Comparison of ENCODE assay signal across 14 mouse cellular contexts in genomic region chr1:155071287-155071876, GRCm38 (mm10). TPM values are rescaled to one million over a fixed set of nuclear protein-coding genes. Genes with fewer than 3 reads are reported as not detected.
A peak's percentile ranks its signal among the peaks of the same experiment; 100 is the strongest.
DNase-seq lines count a peak whose midpoint lies in the region; ATAC-seq lines count a peak whose summit lies in the region.
"Had no signal": no experiment of that assay in that cellular context is flagged by ENCODE, and none has a peak within 500 bp of the region (broad histone marks: within the 10 kb centered on the region; RNA-seq: fewer than 3 reads in every experiment).

No protein-coding gene starts in this region.

- H3K4me2 ChIP-seq in embryonic facial prominence, embryonic 11.5 days (ENCODE audit: low read depth, low read length) = no peak overlapping the region

- peaks cover 46% of the 10 kb centered on the region for H3K4me1 ChIP-seq in heart, embryonic 10.5 days
- peaks cover 3% of the 10 kb centered on the region for H3K4me1 ChIP-seq in embryonic facial prominence, embryonic 11.5 days (ENCODE audit: control insufficient read depth, insufficient read depth, low read length)
- H3K4me1 ChIP-seq in limb, embryonic 10.5 days = peaks cover 47% of the 10 kb centered on the region

- no peak overlapping the region for H3K4me3 ChIP-seq in heart, embryonic 10.5 days
- no peak overlapping the region for H3K4me3 ChIP-seq in embryonic facial prominence, embryonic 11.5 days (ENCODE audit: low read depth, low read length)
- no peak overlapping the region for H3K4me3 ChIP-seq in limb, embryonic 10.5 days
- H3K4me3 ChIP-seq: megakaryocyte, embryonic 14.5 days had no signal

- no peak overlapping the region for H3K9ac ChIP-seq in embryonic facial prominence, embryonic 11.5 days (replicated peaks; ENCODE audit: low read length)

- no peaks in the 10 kb centered on the region for H3K36me3 ChIP-seq in heart, embryonic 10.5 days
- H3K36me3 ChIP-seq in embryonic facial prominence, embryonic 11.5 days (replicated peaks; ENCODE audit: control insufficient read depth, insufficient read depth, low read depth, low read length) = no peaks in the 10 kb centered on the region
- no peaks in the 10 kb centered on the region for H3K36me3 ChIP-seq in limb, embryonic 10.5 days

- peak overlapping the region; percentile 3; the same call in 1 of the 2 replicates for H3K27ac ChIP-seq in heart, embryonic 10.5 days
- H3K27ac ChIP-seq in embryonic facial prominence, embryonic 11.5 days (replicated peaks; ENCODE audit: low read depth, low read length) = no peak overlapping the region
- H3K27ac ChIP-seq in limb, embryonic 10.5 days = peak overlapping the region; percentile 44; the same call in 1 of the 2 replicates
- H3K27ac ChIP-seq: kidney, postnatal 0 days had no signal

- WGBS in heart, embryonic 10.5 days = 39% methylated on average over 7 of the region's 7 CpGs
- 18% methylated on average over 7 of the region's 7 CpGs for WGBS in embryonic facial prominence, embryonic 11.5 days
- 22% methylated on average over 7 of the region's 7 CpGs for WGBS in limb, embryonic 10.5 days

- H3K27me3 ChIP-seq in heart, embryonic 10.5 days (ENCODE audit: insufficient read depth, poor library complexity, severe bottlenecking) = 0 out of 2 replicates have a peak, but pooled peaks cover 17% of the 10 kb centered on the region
- H3K27me3 ChIP-seq in embryonic facial prominence, embryonic 11.5 days (ENCODE audit: control insufficient read depth, insufficient read depth, low read length) = no peaks in the 10 kb centered on the region
- H3K27me3 ChIP-seq in limb, embryonic 10.5 days (ENCODE audit: low read depth, poor library complexity, severe bottlenecking) = peaks cover 37% of the 10 kb centered on the region
- H3K27me3 ChIP-seq: CH12.LX had no signal

- no peak for DNase-seq in heart, embryonic 10.5 days (ENCODE audit: low spot score)
- DNase-seq in heart, postnatal 36 days = no peak
- DNase-seq in 3T3-L1 (ENCODE audit: low read depth, low spot score) = peak; percentile 74
- DNase-seq in embryonic facial prominence, embryonic 11.5 days (ENCODE audit: low spot score) = no peak
- DNase-seq in limb, embryonic 10.5 days (ENCODE audit: low spot score) = no peak
- no peak for DNase-seq in cerebellum, postnatal 14 days
- DNase-seq in frontal cortex, postnatal 25 days (ENCODE audit: low spot score in 2 of 2) = no peak
- DNase-seq: cerebellum, postnatal 36 days; right cerebral cortex, adult 18-20 months; thymus, adult 2 months had no signal

- intact Hi-C loops in heart, postnatal 36 days (cut with DNase I) = no loop called here

- ATAC-seq in embryonic facial prominence, embryonic 11.5 days (replicated peaks; ENCODE audit: insufficient number of reproducible peaks, low FRiP score, low TSS enrichment, low read depth) = 0 out of 2 replicates have a peak, but pooled peaks have one; percentile 15
- no peak for ATAC-seq in megakaryocyte, adult 5-6 weeks (ENCODE audit: poor library complexity, severe bottlenecking)

- H3K9me3 ChIP-seq in heart, embryonic 10.5 days = no peaks in the 10 kb centered on the region
- H3K9me3 ChIP-seq in embryonic facial prominence, embryonic 11.5 days (replicated peaks; ENCODE audit: control insufficient read depth, low read length) = no peaks in the 10 kb centered on the region
- no peaks in the 10 kb centered on the region for H3K9me3 ChIP-seq in limb, embryonic 10.5 days (replicated peaks)

RNA-seq across cellular contexts. Expression of gene Ier5, which starts 28.1 kb away (rescaled TPM):
- polyA plus RNA-seq in heart, embryonic 10.5 days (2016; fragmentation: Nextera tagmentation; extraction: Ambion mirVana) = 3.4 and 8.6 TPM in 2 replicates
- total RNA-seq in heart, postnatal 36 days (2021) = 10 to 100 TPM; 13.2 to 15.5 TPM
- 16.4 and 19.0 TPM in 2 replicates for polyA plus RNA-seq in embryonic facial prominence, embryonic 11.5 days (2014; fragmentation: Nextera tagmentation; extraction: Ambion mirVana)
- 4.5 and 6.9 TPM in 2 replicates for polyA plus RNA-seq in limb, embryonic 10.5 days (2016; fragmentation: Nextera tagmentation; extraction: Ambion mirVana)
- 58.4 and 62.3 TPM in 2 replicates for total RNA-seq in megakaryocyte, adult 5-6 weeks (2015)
- 35.4 and 38.3 TPM in 2 replicates for total RNA-seq in megakaryocyte, adult 5-6 weeks (2017)
